In the genomic region with DNA sequence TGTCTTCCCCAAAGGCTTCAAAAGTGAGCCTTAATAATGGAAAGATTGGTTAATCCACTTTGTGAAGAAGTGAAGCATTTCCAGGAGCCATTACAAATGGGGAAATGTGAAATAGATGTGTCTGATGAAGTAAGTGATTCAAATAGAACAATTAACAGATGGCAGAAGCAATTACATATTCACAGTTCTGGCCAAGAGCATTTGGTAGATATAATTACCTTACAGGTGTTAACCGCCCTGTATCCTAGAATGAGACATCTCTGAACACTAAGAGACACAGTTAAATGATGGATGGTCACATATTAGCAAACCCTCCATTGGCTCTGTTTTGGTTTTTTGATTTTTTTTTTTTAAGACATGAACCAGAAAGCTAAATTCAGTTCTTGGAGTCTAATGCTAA, we compare ENCODE assay signal across 31 mouse cellular contexts.
A peak's percentile ranks its signal among the peaks of the same experiment; 100 is the strongest.
DNase-seq lines count a peak whose midpoint lies in the region; ATAC-seq and TF ChIP-seq lines count a peak whose summit lies in the region.
"Had no signal": no experiment of that assay in that cellular context is flagged by ENCODE, and none has a peak within 500 bp of the region (broad histone marks: within the 10 kb centered on the region; RNA-seq: fewer than 3 reads in every experiment).

No protein-coding gene starts in this region.

- WGBS in forebrain, embryonic 14.5 days = 64% methylated on average over 1 of the region's 1 CpGs
- 53% methylated on average over 1 of the region's 1 CpGs for WGBS in forebrain, embryonic 16.5 days
- 64% methylated on average over 1 of the region's 1 CpGs for WGBS in hindbrain, embryonic 16.5 days
- WGBS in hindbrain, postnatal 0 days = 73% methylated on average over 1 of the region's 1 CpGs

- no peaks in the 10 kb centered on the region for H3K27me3 ChIP-seq in forebrain, embryonic 14.5 days (replicated peaks; ENCODE audit: control insufficient read depth, insufficient read depth, low read length)
- no peaks in the 10 kb centered on the region for H3K27me3 ChIP-seq in forebrain, embryonic 16.5 days (replicated peaks; ENCODE audit: control insufficient read depth, insufficient read depth, low read length)
- H3K27me3 ChIP-seq in hindbrain, embryonic 16.5 days (replicated peaks; ENCODE audit: control insufficient read depth, insufficient read depth, low read length) = no peaks in the 10 kb centered on the region
- no peaks in the 10 kb centered on the region for H3K27me3 ChIP-seq in hindbrain, postnatal 0 days (ENCODE audit: insufficient read depth, low read length)
- H3K27me3 ChIP-seq: CH12.LX; embryonic facial prominence, embryonic 13.5 days; forebrain, embryonic 12.5 days; heart, embryonic 12.5 days; heart, embryonic 15.5 days; hindbrain, embryonic 13.5 days; Patski had no signal

- H3K4me2 ChIP-seq in forebrain, embryonic 14.5 days (ENCODE audit: low read length) = no peak overlapping the region
- no peak overlapping the region for H3K4me2 ChIP-seq in forebrain, embryonic 16.5 days (ENCODE audit: low read length)
- no peak overlapping the region for H3K4me2 ChIP-seq in hindbrain, embryonic 16.5 days (ENCODE audit: low read length)
- H3K4me2 ChIP-seq in hindbrain, postnatal 0 days (ENCODE audit: low read depth, low read length) = no peak overlapping the region
- H3K4me2 ChIP-seq: embryonic facial prominence, embryonic 13.5 days; forebrain, embryonic 12.5 days; heart, embryonic 12.5 days; heart, embryonic 15.5 days; hindbrain, embryonic 13.5 days had no signal

- no peak for TF ChIP-seq POLR2A in brain, embryonic 14.5 days (IDR thresholded peaks at IDR 0.05; ENCODE audit: borderline replicate concordance, extremely low read depth, insufficient read depth, insufficient read length, poor library complexity, severe bottlenecking)

- no peaks in the 10 kb centered on the region for H3K9me3 ChIP-seq in forebrain, embryonic 14.5 days (replicated peaks; ENCODE audit: control insufficient read depth, low read length)
- H3K9me3 ChIP-seq in forebrain, embryonic 16.5 days (ENCODE audit: control insufficient read depth, low read length) = no peaks in the 10 kb centered on the region
- no peaks in the 10 kb centered on the region for H3K9me3 ChIP-seq in hindbrain, embryonic 16.5 days (ENCODE audit: control insufficient read depth, low read length)
- H3K9me3 ChIP-seq in hindbrain, postnatal 0 days (ENCODE audit: low read length) = no peaks in the 10 kb centered on the region
- H3K9me3 ChIP-seq: embryonic facial prominence, embryonic 10.5 days; embryonic facial prominence, embryonic 13.5 days; forebrain, embryonic 12.5 days; G1E; heart, embryonic 12.5 days; heart, embryonic 15.5 days; hindbrain, embryonic 10.5 days; hindbrain, embryonic 13.5 days had no signal

- H3K4me1 ChIP-seq in forebrain, embryonic 14.5 days (ENCODE audit: control insufficient read depth, insufficient read depth, low read length) = no peaks in the 10 kb centered on the region
- no peaks in the 10 kb centered on the region for H3K4me1 ChIP-seq in forebrain, embryonic 16.5 days (replicated peaks; ENCODE audit: control insufficient read depth, insufficient read depth, low read length)
- H3K4me1 ChIP-seq in hindbrain, embryonic 16.5 days (ENCODE audit: control insufficient read depth, insufficient read depth, low read depth, low read length) = no peaks in the 10 kb centered on the region
- no peaks in the 10 kb centered on the region for H3K4me1 ChIP-seq in hindbrain, postnatal 0 days (ENCODE audit: insufficient read depth, low read length)
- H3K4me1 ChIP-seq: embryonic facial prominence, embryonic 10.5 days; embryonic facial prominence, embryonic 13.5 days; forebrain, embryonic 12.5 days; heart, embryonic 12.5 days; heart, embryonic 15.5 days; hindbrain, embryonic 10.5 days; hindbrain, embryonic 13.5 days had no signal

- no peak overlapping the region for H3K9ac ChIP-seq in forebrain, embryonic 14.5 days (ENCODE audit: low read length)
- no peak overlapping the region for H3K9ac ChIP-seq in forebrain, embryonic 16.5 days (replicated peaks; ENCODE audit: low read depth, low read length)
- no peak overlapping the region for H3K9ac ChIP-seq in hindbrain, embryonic 16.5 days (ENCODE audit: low read depth, low read length)
- H3K9ac ChIP-seq in hindbrain, postnatal 0 days (replicated peaks; ENCODE audit: low read length) = no peak overlapping the region
- H3K9ac ChIP-seq: embryonic facial prominence, embryonic 13.5 days; forebrain, embryonic 12.5 days; heart, embryonic 12.5 days; heart, embryonic 15.5 days; hindbrain, embryonic 13.5 days had no signal

- DNase-seq in forebrain, embryonic 14.5 days (ENCODE audit: low spot score) = peak; percentile 54
- DNase-seq in hindbrain, postnatal 0 days (ENCODE audit: low spot score) = no peak
- peak; percentile 5 to 9 for DNase-seq in left cerebral cortex, adult 9 months (ENCODE audit: low spot score in 2 of 2)
- DNase-seq in left cerebral cortex, adult 2 months (ENCODE audit: extremely low spot score in 1 of 2, low spot score in 2 of 2) = no peak
- peak; percentile 61 for DNase-seq in brain, embryonic 14.5 days (ENCODE audit: low read depth)
- no peak for DNase-seq in lung, postnatal 36 days
- DNase-seq: adrenal gland, postnatal 10 days; adrenal gland, postnatal 36 days; B cell, adult 2 months; cerebellum, adult 11-12 months; cerebellum, adult 9-11 months; cerebellum, postnatal 25 days; embryo, embryonic 11 days; gastrocnemius, postnatal 25 days; heart, adult 18-20 months; heart, postnatal 10 days; heart, postnatal 36 days; kidney, adult 11 months had no signal

- TF ChIP-seq CTCF in hindbrain, postnatal 0 days (IDR thresholded peaks at IDR 0.05; ENCODE audit: low read depth) = no peak
- TF ChIP-seq CTCF in left cerebral cortex, adult 2 months (IDR thresholded peaks at IDR 0.05) = no peak
- TF ChIP-seq CTCF in brain, embryonic 14.5 days (IDR thresholded peaks at IDR 0.05; ENCODE audit: borderline replicate concordance, extremely low read depth, insufficient read depth, insufficient read length) = no peak

- no peak overlapping the region for H3K27ac ChIP-seq in forebrain, embryonic 14.5 days (ENCODE audit: low read depth, low read length)
- H3K27ac ChIP-seq in forebrain, embryonic 16.5 days (ENCODE audit: low read length) = no peak overlapping the region
- no peak overlapping the region for H3K27ac ChIP-seq in hindbrain, embryonic 16.5 days (ENCODE audit: low read depth, low read length)
- no peak overlapping the region for H3K27ac ChIP-seq in hindbrain, postnatal 0 days
- no peak overlapping the region for H3K27ac ChIP-seq in left cerebral cortex, adult 2 months
- H3K27ac ChIP-seq: embryonic facial prominence, embryonic 10.5 days; embryonic facial prominence, embryonic 13.5 days; forebrain, embryonic 12.5 days; heart, embryonic 15.5 days; hindbrain, embryonic 10.5 days; hindbrain, embryonic 13.5 days had no signal

- no peaks in the 10 kb centered on the region for H3K36me3 ChIP-seq in forebrain, embryonic 14.5 days (ENCODE audit: control insufficient read depth, insufficient read depth, low read length)
- H3K36me3 ChIP-seq in forebrain, embryonic 16.5 days (ENCODE audit: control insufficient read depth, insufficient read depth) = no peaks in the 10 kb centered on the region
- no peaks in the 10 kb centered on the region for H3K36me3 ChIP-seq in hindbrain, embryonic 16.5 days (ENCODE audit: control insufficient read depth, insufficient read depth, low read length)
- no peaks in the 10 kb centered on the region for H3K36me3 ChIP-seq in hindbrain, postnatal 0 days (ENCODE audit: insufficient read depth, low read length)
- H3K36me3 ChIP-seq: embryonic facial prominence, embryonic 10.5 days; embryonic facial prominence, embryonic 13.5 days; forebrain, embryonic 12.5 days; G1E; heart, embryonic 12.5 days; heart, embryonic 15.5 days; hindbrain, embryonic 10.5 days; hindbrain, embryonic 13.5 days had no signal

- peak; percentile 73; the same call in 1 of the 2 replicates for ATAC-seq in forebrain, embryonic 14.5 days
- no peak; the same call in 1 of the 2 replicates for ATAC-seq in forebrain, embryonic 16.5 days
- ATAC-seq in hindbrain, embryonic 16.5 days = 0 out of 2 replicates have a peak, but pooled peaks have one; percentile 48
- no peak for ATAC-seq in hindbrain, postnatal 0 days
- ATAC-seq: Patski had no signal

- H3K4me3 ChIP-seq in forebrain, embryonic 14.5 days (ENCODE audit: low read depth, low read length) = no peak overlapping the region
- H3K4me3 ChIP-seq in forebrain, embryonic 16.5 days (replicated peaks; ENCODE audit: low read length) = no peak overlapping the region
- no peak overlapping the region for H3K4me3 ChIP-seq in hindbrain, embryonic 16.5 days (ENCODE audit: low read length)
- no peak overlapping the region for H3K4me3 ChIP-seq in hindbrain, postnatal 0 days (ENCODE audit: low read length)
- H3K4me3 ChIP-seq in left cerebral cortex, adult 2 months = no peak overlapping the region
- H3K4me3 ChIP-seq: embryonic facial prominence, embryonic 10.5 days; embryonic facial prominence, embryonic 13.5 days; erythroblast, embryonic 14.5 days; forebrain, embryonic 12.5 days; heart, embryonic 12.5 days; heart, embryonic 15.5 days; hindbrain, embryonic 10.5 days; hindbrain, embryonic 13.5 days had no signal

- intact Hi-C loops in left cerebral cortex, adult 2 months (cut with DNase I) = no loop called here

Comparison
In these comparisons a context has a peak if more than half of its experiments do, and no peak if none do; other contexts are left out.
1. ATAC-seq: peak in forebrain, embryonic 14.5 days (single experiment) and hindbrain, embryonic 16.5 days (single experiment); none in forebrain, embryonic 16.5 days (single experiment) and hindbrain, postnatal 0 days (single experiment).
2. DNase-seq: peak in forebrain, embryonic 14.5 days (single experiment), left cerebral cortex, adult 9 months (2 of 2) and brain, embryonic 14.5 days (single experiment); none in hindbrain, postnatal 0 days (single experiment), left cerebral cortex, adult 2 months (0 of 2) and lung, postnatal 36 days (single experiment).